Mouse (Mus musculus) stomach, embryonic 15.5 days (tissue): ENCODE data around the gene Srp14. TPM values are rescaled to one million over a fixed set of nuclear protein-coding genes. Genes with fewer than 3 reads are reported as not detected.
A peak's percentile ranks its signal among the peaks of the same experiment; 100 is the strongest.

Source experiments
- ATAC-seq: fragments of 200-750 bp; cut with Nextera tagmentation; 2 replicates; pipeline ENCODE4 v1.8.0; 2017; ENCODE audit warnings: low read depth, moderate number of reproducible peaks, moderate TSS enrichment; ENCODE audit not compliant: insufficient read depth, low FRiP score
- H3K27ac ChIP-seq: fragments of 300-500 bp; sonication (generic); 2 replicates; pipeline ENCODE4 v1.5.1; 2015; ENCODE audit warnings: mild to moderate bottlenecking, inconsistent platforms
- H3K27me3 ChIP-seq: fragments of 300-500 bp; sonication (generic); replicated peaks from 2 replicates; pipeline ENCODE4 v1.6.1; 2015; ENCODE audit warnings: inconsistent platforms
- H3K36me3 ChIP-seq: fragments of 300-500 bp; sonication (generic); 2 replicates; pipeline ENCODE4 v1.6.1; 2015; ENCODE audit warnings: inconsistent platforms
- H3K4me1 ChIP-seq: fragments of 300-500 bp; sonication (generic); 2 replicates; pipeline ENCODE4 v1.6.1; 2015; ENCODE audit warnings: inconsistent platforms
- H3K4me2 ChIP-seq: fragments of 300-500 bp; sonication (generic); 2 replicates; pipeline ENCODE4 v1.6.1; 2015; ENCODE audit warnings: mild to moderate bottlenecking, inconsistent platforms
- H3K4me3 ChIP-seq: fragments of 300-500 bp; sonication (generic); replicated peaks from 2 replicates; pipeline ENCODE4 v1.5.1; 2015; ENCODE audit warnings: inconsistent platforms
- H3K9ac ChIP-seq: fragments of 300-500 bp; sonication (generic); 2 replicates; pipeline ENCODE4 v1.6.1; 2015; ENCODE audit warnings: inconsistent platforms
- H3K9me3 ChIP-seq: fragments of 300-500 bp; sonication (generic); 2 replicates; pipeline ENCODE4 v1.6.1; 2016; ENCODE audit warnings: inconsistent platforms
- WGBS: fragments of 180-500 bp; shearing (Covaris S2); methylation state at CpG from one replicate; pipeline ENCODE4 v1.1.7; 2015; 5-methylcytosine and 5-hydroxymethylcytosine counted together
- polyA plus RNA-seq: library from polyadenylated mRNA; unstranded; fragments of >200 nt; fragmentation: Nextera tagmentation; extraction: Ambion mirVana; gene quantifications from 2 replicates; pipeline ENCODE4 v1.2.1, GENCODE M21; 2015

The Srp14 gene
- polyA plus RNA-seq, 1 experiment from 2014 or later = 222 TPM

- 86% methylated on average over 7 of the region's 7 CpGs for WGBS
- Histone ChIP-seq H3K9ac (no peak overlapping the region), H3K9me3 (no peaks in the 10 kb centered on the region), H3K27me3 (no peaks in the 10 kb centered on the region), H3K4me2 (no peak overlapping the region), H3K4me1 (peaks cover 8% of the 10 kb centered on the region), H3K4me3 (no peak overlapping the region), H3K36me3 (no peaks in the 10 kb centered on the region), H3K27ac (no peak overlapping the region)
- ATAC-seq = no peak
Observed at GRCm38 (mm10) chr2:118507126-118507525, 27.6 kb upstream of the Srp14 start.

- WGBS = 66% methylated on average over 2 of the region's 2 CpGs
- H3K9ac ChIP-seq = no peak overlapping the region
Observed at GRCm38 (mm10) chr2:118500191-118500590, 20.7 kb upstream of the Srp14 start.

GRCm38 (mm10) chr2:118499135-118499961 is 19.8 kb upstream of the Srp14 start:
- no peak for ATAC-seq
- Histone ChIP-seq H3K27ac (no peak overlapping the region), H3K9me3 (no peaks in the 10 kb centered on the region), H3K36me3 (no peaks in the 10 kb centered on the region), H3K4me1 (peaks cover 7% of the 10 kb centered on the region), H3K27me3 (no peaks in the 10 kb centered on the region), H3K4me3 (no peak overlapping the region), H3K4me2 (no peak overlapping the region), H3K9ac (no peak overlapping the region)
- 33% methylated on average over 20 of the region's 20 CpGs for WGBS

More at GRCm38 (mm10) chr2:118500191-118500590, 20.7 kb upstream of the Srp14 start:
- no peaks in the 10 kb centered on the region for H3K27me3 ChIP-seq
- H3K4me3 ChIP-seq = no peak overlapping the region
- peaks cover 7% of the 10 kb centered on the region for H3K4me1 ChIP-seq
- no peaks in the 10 kb centered on the region for H3K9me3 ChIP-seq
- no peak overlapping the region for H3K27ac ChIP-seq
- no peak overlapping the region for H3K4me2 ChIP-seq
- no peaks in the 10 kb centered on the region for H3K36me3 ChIP-seq
- no peak for ATAC-seq

GRCm38 (mm10) chr2:118498476-118498875 is 19.0 kb upstream of the Srp14 start:
- Histone ChIP-seq H3K36me3 (no peaks in the 10 kb centered on the region), H3K27ac (no peak overlapping the region), H3K4me3 (no peak overlapping the region), H3K9ac (no peak overlapping the region), H3K9me3 (no peaks in the 10 kb centered on the region), H3K27me3 (no peaks in the 10 kb centered on the region), H3K4me1 (peaks cover 7% of the 10 kb centered on the region), H3K4me2 (no peak overlapping the region)
- ATAC-seq = no peak
- WGBS = 80% methylated on average over 6 of the region's 6 CpGs

GRCm38 (mm10) chr2:118497890-118498289 is 18.4 kb upstream of the Srp14 start:
- WGBS = 79% methylated on average over 5 of the region's 5 CpGs
- no peak overlapping the region for H3K4me2 ChIP-seq
- H3K27ac ChIP-seq = no peak overlapping the region
- no peak overlapping the region for H3K9ac ChIP-seq
- H3K27me3 ChIP-seq = no peaks in the 10 kb centered on the region
- no peak overlapping the region for H3K4me3 ChIP-seq
- H3K4me1 ChIP-seq = peaks cover 7% of the 10 kb centered on the region
- no peak for ATAC-seq
- no peaks in the 10 kb centered on the region for H3K36me3 ChIP-seq
- no peaks in the 10 kb centered on the region for H3K9me3 ChIP-seq

GRCm38 (mm10) chr2:118495024-118495423 is 15.5 kb upstream of the Srp14 start:
- WGBS = 71% methylated on average over 9 of the region's 9 CpGs
- H3K4me2 ChIP-seq = no peak overlapping the region
- no peaks in the 10 kb centered on the region for H3K36me3 ChIP-seq
- peaks cover 15% of the 10 kb centered on the region for H3K4me1 ChIP-seq
- ATAC-seq = no peak
- H3K9me3 ChIP-seq = no peaks in the 10 kb centered on the region
- H3K4me3 ChIP-seq = no peak overlapping the region
- no peak overlapping the region for H3K9ac ChIP-seq
- H3K27me3 ChIP-seq = no peaks in the 10 kb centered on the region
- H3K27ac ChIP-seq = no peak overlapping the region

GRCm38 (mm10) chr2:118491741-118492395 is 12.4 kb upstream of the Srp14 start:
- Histone ChIP-seq H3K9me3 (no peaks in the 10 kb centered on the region), H3K27me3 (no peaks in the 10 kb centered on the region), H3K9ac (no peak overlapping the region), H3K4me2 (no peak overlapping the region), H3K36me3 (no peaks in the 10 kb centered on the region), H3K4me1 (peaks cover 16% of the 10 kb centered on the region), H3K4me3 (no peak overlapping the region), H3K27ac (0 out of 2 replicates have a peak overlapping the region, but pooled peaks have one; percentile 21)
- WGBS = 77% methylated on average over 4 of the region's 4 CpGs
- no peak for ATAC-seq

- 26% methylated on average over 5 of the region's 5 CpGs for WGBS
- H3K27me3 ChIP-seq = no peaks in the 10 kb centered on the region
- H3K4me3 ChIP-seq = no peak overlapping the region
- no peak for ATAC-seq
- 0 out of 2 replicates have a peak overlapping the region, but pooled peaks have one; percentile 67 for H3K27ac ChIP-seq
- no peaks in the 10 kb centered on the region for H3K9me3 ChIP-seq
- no peak overlapping the region for H3K9ac ChIP-seq
- no peaks in the 10 kb centered on the region for H3K36me3 ChIP-seq
- H3K4me1 ChIP-seq = peaks cover 16% of the 10 kb centered on the region
- no peak overlapping the region for H3K4me2 ChIP-seq
Observed at GRCm38 (mm10) chr2:118491281-118491731, 11.8 kb upstream of the Srp14 start.

- peak; percentile 77; the same call in 1 of the 2 replicates for ATAC-seq
- 29% methylated on average over 12 of the region's 12 CpGs for WGBS
- H3K9ac ChIP-seq = no peak overlapping the region
Observed at GRCm38 (mm10) chr2:118490241-118491091, 11.0 kb upstream of the Srp14 start.

GRCm38 (mm10) chr2:118487806-118488205 is 8.3 kb upstream of the Srp14 start:
- Histone ChIP-seq H3K4me1 (peaks cover 16% of the 10 kb centered on the region), H3K27me3 (no peaks in the 10 kb centered on the region), H3K9ac (no peak overlapping the region), H3K9me3 (no peaks in the 10 kb centered on the region), H3K36me3 (no peaks in the 10 kb centered on the region), H3K4me2 (no peak overlapping the region), H3K4me3 (no peak overlapping the region), H3K27ac (no peak overlapping the region)
- WGBS = 68% methylated on average over 3 of the region's 3 CpGs
- ATAC-seq = no peak

More at GRCm38 (mm10) chr2:118490241-118491091, 11.0 kb upstream of the Srp14 start:
- Histone ChIP-seq H3K27ac (peak overlapping the region; percentile 67), H3K36me3 (no peaks in the 10 kb centered on the region), H3K27me3 (no peaks in the 10 kb centered on the region), H3K4me1 (peaks cover 16% of the 10 kb centered on the region), H3K4me3 (no peak overlapping the region), H3K4me2 (0 out of 2 replicates have a peak overlapping the region, but pooled peaks have one; percentile 21), H3K9me3 (no peaks in the 10 kb centered on the region)

- peaks cover 16% of the 10 kb centered on the region for H3K4me1 ChIP-seq
- ATAC-seq = no peak
- WGBS = 19% methylated on average over 12 of the region's 12 CpGs
- H3K9ac ChIP-seq = no peak overlapping the region
- no peaks in the 10 kb centered on the region for H3K36me3 ChIP-seq
- H3K27ac ChIP-seq = no peak overlapping the region
- no peak overlapping the region for H3K4me2 ChIP-seq
- H3K27me3 ChIP-seq = no peaks in the 10 kb centered on the region
- H3K9me3 ChIP-seq = no peaks in the 10 kb centered on the region
- H3K4me3 ChIP-seq = no peak overlapping the region
Observed at GRCm38 (mm10) chr2:118486933-118487332, 7.4 kb upstream of the Srp14 start.
